ENCODE assay signal across 11 mouse cellular contexts in genomic region chr7:28958770-28959169, GRCm38 (mm10). TPM values are rescaled to one million over a fixed set of nuclear protein-coding genes. Genes with fewer than 3 reads are reported as not detected.
DNase-seq lines count a peak whose midpoint lies in the region; ATAC-seq lines count a peak whose summit lies in the region.
"Had no signal": no experiment of that assay in that cellular context is flagged by ENCODE, and none has a peak within 500 bp of the region (broad histone marks: within the 10 kb centered on the region; RNA-seq: fewer than 3 reads in every experiment).

No protein-coding gene starts in this region.

- no peaks in the 10 kb centered on the region for H3K9me3 ChIP-seq in heart, embryonic 15.5 days (replicated peaks)
- no peaks in the 10 kb centered on the region for H3K9me3 ChIP-seq in midbrain, embryonic 12.5 days
- no peaks in the 10 kb centered on the region for H3K9me3 ChIP-seq in midbrain, embryonic 14.5 days (ENCODE audit: control insufficient read depth, low read length)
- H3K9me3 ChIP-seq in limb, embryonic 13.5 days: no peaks in the 10 kb centered on the region
- H3K9me3 ChIP-seq: G1E had no signal

- peak overlapping the region; percentile 83 for H3K4me2 ChIP-seq in heart, embryonic 15.5 days
- peak overlapping the region; percentile 90; the same call in 1 of the 2 replicates for H3K4me2 ChIP-seq in midbrain, embryonic 12.5 days (replicated peaks)
- no peak overlapping the region for H3K4me2 ChIP-seq in midbrain, embryonic 14.5 days (ENCODE audit: low read length)
- H3K4me2 ChIP-seq in limb, embryonic 13.5 days (replicated peaks): peak overlapping the region; percentile 89

- no peak for ATAC-seq in heart, embryonic 15.5 days (replicated peaks; ENCODE audit: insufficient number of reproducible peaks, insufficient read depth, low FRiP score, low read depth)
- ATAC-seq in midbrain, embryonic 12.5 days (ENCODE audit: low FRiP score, low read depth): no peak
- no peak for ATAC-seq in midbrain, embryonic 14.5 days (ENCODE audit: low FRiP score, low TSS enrichment)
- ATAC-seq in limb, embryonic 13.5 days (ENCODE audit: low FRiP score, low read depth): no peak
- ATAC-seq in inflammation-experienced regulatory T-cells, adult 6 months: no peak

- H3K9ac ChIP-seq in heart, embryonic 15.5 days: 0 out of 2 replicates have a peak overlapping the region, but pooled peaks have one; percentile 99
- H3K9ac ChIP-seq in midbrain, embryonic 12.5 days (replicated peaks): no peak overlapping the region
- no peak overlapping the region for H3K9ac ChIP-seq in midbrain, embryonic 14.5 days (replicated peaks; ENCODE audit: low read length)
- H3K9ac ChIP-seq in limb, embryonic 13.5 days: 0 out of 2 replicates have a peak overlapping the region, but pooled peaks have one; percentile 97

- no peaks in the 10 kb centered on the region for H3K27me3 ChIP-seq in heart, embryonic 15.5 days
- no peaks in the 10 kb centered on the region for H3K27me3 ChIP-seq in midbrain, embryonic 12.5 days
- H3K27me3 ChIP-seq in midbrain, embryonic 14.5 days (ENCODE audit: control insufficient read depth, insufficient read depth, low read length): no peaks in the 10 kb centered on the region
- H3K27me3 ChIP-seq in limb, embryonic 13.5 days: no peaks in the 10 kb centered on the region

- H3K27ac ChIP-seq in heart, embryonic 15.5 days: peak overlapping the region; percentile 97
- no peak overlapping the region for H3K27ac ChIP-seq in midbrain, embryonic 12.5 days (replicated peaks)
- no peak overlapping the region for H3K27ac ChIP-seq in midbrain, embryonic 14.5 days (replicated peaks; ENCODE audit: low read depth, low read length)
- no peak overlapping the region for H3K27ac ChIP-seq in limb, embryonic 13.5 days

- DNase-seq in heart, postnatal 25 days (ENCODE audit: low spot score): no peak
- no peak for DNase-seq in midbrain, embryonic 14.5 days
- no peak for DNase-seq in left cerebral cortex, postnatal 36 days (ENCODE audit: low spot score in 2 of 2)
- DNase-seq in adrenal gland, adult 18-20 months (ENCODE audit: low spot score in 2 of 2): no peak
- DNase-seq: adrenal gland, postnatal 36 days; left cerebral cortex, postnatal 4 days had no signal

- H3K36me3 ChIP-seq in heart, embryonic 15.5 days: 0 out of 2 replicates have a peak, but pooled peaks cover 3% of the 10 kb centered on the region
- no peaks in the 10 kb centered on the region for H3K36me3 ChIP-seq in midbrain, embryonic 12.5 days
- H3K36me3 ChIP-seq in midbrain, embryonic 14.5 days (ENCODE audit: control insufficient read depth, insufficient read depth, low read length): no peaks in the 10 kb centered on the region
- H3K36me3 ChIP-seq in limb, embryonic 13.5 days: peaks cover 13% of the 10 kb centered on the region

- peaks cover 76% of the 10 kb centered on the region for H3K4me1 ChIP-seq in heart, embryonic 15.5 days (replicated peaks)
- H3K4me1 ChIP-seq in midbrain, embryonic 12.5 days: peaks cover 46% of the 10 kb centered on the region
- H3K4me1 ChIP-seq in midbrain, embryonic 14.5 days (ENCODE audit: control insufficient read depth, insufficient read depth, low read length): peaks cover 28% of the 10 kb centered on the region
- peaks cover 77% of the 10 kb centered on the region for H3K4me1 ChIP-seq in limb, embryonic 13.5 days

- 39% methylated on average over 1 of the region's 1 CpGs for WGBS in heart, embryonic 15.5 days
- 58% methylated on average over 1 of the region's 1 CpGs for WGBS in midbrain, embryonic 12.5 days
- 83% methylated on average over 1 of the region's 1 CpGs for WGBS in midbrain, embryonic 14.5 days
- 45% methylated on average over 1 of the region's 1 CpGs for WGBS in limb, embryonic 13.5 days

- H3K4me3 ChIP-seq in heart, embryonic 15.5 days: peak overlapping the region; percentile 83
- H3K4me3 ChIP-seq in midbrain, embryonic 12.5 days: no peak overlapping the region
- no peak overlapping the region for H3K4me3 ChIP-seq in midbrain, embryonic 14.5 days (replicated peaks; ENCODE audit: low read depth, low read length)
- peak overlapping the region; percentile 99 for H3K4me3 ChIP-seq in limb, embryonic 13.5 days

- intact Hi-C loops in heart, postnatal 25 days (cut with DNase I): loop anchor here (5.0 kb wide), 1 partner anchor 36 kb away; no protein-coding TSS in a partner anchor
- intact Hi-C loops in left cerebral cortex, postnatal 36 days (cut with DNase I): no loop called here

RNA-seq across cellular contexts. Expression of gene Actn4, which starts 3.4 kb away (rescaled TPM):
- polyA plus RNA-seq in heart, embryonic 15.5 days (2015; fragmentation: Nextera tagmentation; extraction: Ambion mirVana): 236 and 281 TPM in 2 replicates
- 100 to 1,000 TPM in 1 of 2 experiments, 10 to 100 TPM in 1; 77.0 to 101 TPM for total RNA-seq in heart, postnatal 25 days (2021)
- polyA plus RNA-seq in midbrain, embryonic 12.5 days (2016; fragmentation: Nextera tagmentation; extraction: Ambion mirVana): 162 and 175 TPM in 2 replicates
- 102 and 118 TPM in 2 replicates for polyA plus RNA-seq in midbrain, embryonic 14.5 days (2014; fragmentation: Nextera tagmentation; extraction: Ambion mirVana)
- polyA plus RNA-seq in limb, embryonic 13.5 days (2015; fragmentation: Nextera tagmentation; extraction: Ambion mirVana): 270 and 300 TPM in 2 replicates
- total RNA-seq in left cerebral cortex, postnatal 36 days (2021): 100 to 1,000 TPM; 180 to 203 TPM
- total RNA-seq in adrenal gland, adult 18-20 months (2021): 100 to 1,000 TPM; 197 to 233 TPM
- 100 to 1,000 TPM in 1 of 3 experiments, 10 to 100 TPM in 2; 74.2 to 145 (median 93.4) TPM for polyA plus RNA-seq in inflammation-experienced regulatory T-cells, adult 6 months (2017; shearing (Covaris generic))

RNA-seq across cellular contexts. Expression of gene Eif3k, which starts 22.9 kb away (rescaled TPM):
- 239 and 261 TPM in 2 replicates for polyA plus RNA-seq in heart, embryonic 15.5 days (2015; fragmentation: Nextera tagmentation; extraction: Ambion mirVana)
- 100 to 1,000 TPM; 148 to 164 TPM for total RNA-seq in heart, postnatal 25 days (2021)
- polyA plus RNA-seq in midbrain, embryonic 12.5 days (2016; fragmentation: Nextera tagmentation; extraction: Ambion mirVana): 324 and 335 TPM in 2 replicates
- 320 and 343 TPM in 2 replicates for polyA plus RNA-seq in midbrain, embryonic 14.5 days (2014; fragmentation: Nextera tagmentation; extraction: Ambion mirVana)
- 422 and 454 TPM in 2 replicates for polyA plus RNA-seq in limb, embryonic 13.5 days (2015; fragmentation: Nextera tagmentation; extraction: Ambion mirVana)
- total RNA-seq in left cerebral cortex, postnatal 36 days (2021): 100 to 1,000 TPM; 169 to 194 TPM
- total RNA-seq in adrenal gland, adult 18-20 months (2021): 100 to 1,000 TPM; 227 to 253 TPM
- polyA plus RNA-seq in inflammation-experienced regulatory T-cells, adult 6 months (2017; shearing (Covaris generic)): 100 to 1,000 TPM; 441 to 670 (median 588) TPM

RNA-seq across cellular contexts. Expression of gene Map4k1, which starts 23.1 kb away (rescaled TPM):
- polyA plus RNA-seq in heart, embryonic 15.5 days (2015; fragmentation: Nextera tagmentation; extraction: Ambion mirVana): 2.8 and 7.6 TPM in 2 replicates
- 1 to 10 TPM in 1 of 2 experiments, under 1 TPM in 1; 0.44 to 1.3 TPM for total RNA-seq in heart, postnatal 25 days (2021)
- polyA plus RNA-seq in midbrain, embryonic 12.5 days (2016; fragmentation: Nextera tagmentation; extraction: Ambion mirVana): 5.4 and 6.2 TPM in 2 replicates
- 5.5 and 10.2 TPM in 2 replicates for polyA plus RNA-seq in midbrain, embryonic 14.5 days (2014; fragmentation: Nextera tagmentation; extraction: Ambion mirVana)
- polyA plus RNA-seq in limb, embryonic 13.5 days (2015; fragmentation: Nextera tagmentation; extraction: Ambion mirVana): 9.5 and 10.0 TPM in 2 replicates
- 1 to 10 TPM; 1.6 to 1.9 TPM for total RNA-seq in left cerebral cortex, postnatal 36 days (2021)
- total RNA-seq in adrenal gland, adult 18-20 months (2021): 1 to 10 TPM in 1 of 2 experiments, under 1 TPM in 1; 0.96 to 2.4 TPM
- 100 to 1,000 TPM in 2 of 3 experiments, 10 to 100 TPM in 1; 98.7 to 130 (median 111) TPM for polyA plus RNA-seq in inflammation-experienced regulatory T-cells, adult 6 months (2017; shearing (Covaris generic))

Comparison
In these comparisons a context has a peak if more than half of its experiments do, and no peak if none do; other contexts are left out.
1. H3K4me3 ChIP-seq: peak in heart, embryonic 15.5 days (single experiment) and limb, embryonic 13.5 days (single experiment); none in midbrain, embryonic 12.5 days (single experiment) and midbrain, embryonic 14.5 days (single experiment).
2. H3K9ac ChIP-seq: peak in heart, embryonic 15.5 days (single experiment) and limb, embryonic 13.5 days (single experiment); none in midbrain, embryonic 12.5 days (single experiment) and midbrain, embryonic 14.5 days (single experiment).